Mouse (Mus musculus) layer of hippocampus, adult 18-20 months (tissue): ENCODE data around the gene Lrrc25. TPM values are rescaled to one million over a fixed set of nuclear protein-coding genes. Genes with fewer than 3 reads are reported as not detected.

ENCODE experiments used
- DNase-seq, 2 experiments: peaks; one replicate each; pipeline ENCODE4 v3.0.0; 2022; ENCODE audit warnings: low spot score in 2 of 2
- total RNA-seq, 2 experiments: library from RNA; stranded (reverse); gene quantifications; 2 replicates each; pipeline ENCODE4 v1.2.3; 2021

The Lrrc25 gene
- total RNA-seq, 2 experiments from 2014 or later = 0.33 to 0.37 TPM

DNA sequence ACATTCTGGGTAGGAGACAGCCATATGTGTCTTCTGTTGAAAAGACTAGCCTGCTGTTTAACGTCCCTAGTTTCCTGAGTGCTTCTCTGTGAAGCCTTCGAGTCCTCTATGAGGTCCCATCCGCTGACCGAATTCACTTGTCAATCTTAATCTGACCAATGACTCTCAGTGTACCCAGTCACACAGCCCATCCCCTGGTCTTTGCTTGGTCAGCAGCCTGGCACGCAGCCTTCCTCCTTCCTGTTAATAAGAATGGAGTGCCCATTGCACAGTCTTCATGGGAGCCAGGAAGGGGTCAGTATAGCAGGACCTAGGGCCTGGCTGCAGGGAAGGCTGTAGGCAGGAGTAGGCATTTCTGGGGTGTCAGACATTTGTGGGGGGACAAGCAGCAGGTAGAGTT lies 1.5 kb upstream of the Lrrc25 start:
- no peak for DNase-seq

DNA sequence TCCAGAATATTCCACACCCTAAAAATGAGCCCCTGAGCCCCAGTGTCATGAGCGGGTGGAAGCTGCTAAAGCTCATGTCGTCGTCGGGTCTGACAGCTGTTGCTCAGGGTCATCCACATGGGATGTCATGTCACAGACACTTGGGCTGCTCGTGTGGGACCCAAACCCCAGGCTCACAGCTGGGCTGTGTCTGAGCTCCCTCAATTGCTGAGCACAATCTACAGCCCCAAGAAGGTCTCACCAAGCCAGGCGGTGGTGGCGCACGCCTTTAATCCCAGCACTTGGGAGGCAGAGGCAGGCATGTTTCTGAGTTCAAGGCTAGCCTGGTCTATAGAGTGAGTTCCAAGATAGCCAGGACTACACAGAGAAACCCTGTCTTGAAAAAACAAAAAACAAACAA lies 674 bp upstream of the Lrrc25 start:
- no peak for DNase-seq

DNA sequence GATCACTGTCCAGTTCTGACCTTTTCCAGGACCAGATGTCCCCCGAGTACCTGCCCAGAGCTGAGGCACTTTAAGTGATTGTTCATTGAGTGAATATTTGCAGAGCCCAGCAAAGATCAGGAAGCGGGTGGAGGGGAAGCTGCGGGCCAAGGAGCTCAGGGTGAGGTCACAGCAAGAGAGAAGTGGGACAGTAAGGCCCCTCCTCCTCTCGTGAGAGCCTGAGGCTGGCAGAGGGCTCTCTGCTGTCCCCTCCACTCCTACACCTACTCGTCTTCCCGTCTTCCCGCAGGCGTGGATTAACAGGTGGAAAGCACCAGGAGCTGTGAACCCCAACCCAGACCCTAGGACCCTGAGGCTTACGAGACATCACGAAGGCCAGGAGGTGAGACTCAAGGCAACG lies 690 bp downstream of the Lrrc25 start:
- no peak for DNase-seq

DNA sequence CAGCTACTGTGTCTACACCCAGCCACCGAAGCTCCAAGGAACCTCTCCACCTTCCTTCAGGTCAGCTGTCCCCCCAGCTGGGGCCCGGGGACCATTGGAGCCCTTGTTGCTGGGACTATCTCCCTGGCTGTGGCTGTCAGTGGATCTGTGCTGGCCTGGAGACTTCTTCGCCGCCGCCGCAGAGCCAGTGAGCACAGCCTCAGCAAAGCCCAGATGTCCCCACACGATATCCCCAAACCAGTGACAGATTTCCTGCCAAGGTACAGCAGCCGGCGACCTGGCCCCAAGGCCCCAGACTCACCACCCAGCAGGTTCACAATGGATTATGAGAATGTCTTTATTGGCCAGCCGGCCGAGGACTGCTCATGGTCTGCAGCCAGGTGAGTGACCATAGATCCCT lies 2.0 kb downstream of the Lrrc25 start:
- DNase-seq = no peak

DNA sequence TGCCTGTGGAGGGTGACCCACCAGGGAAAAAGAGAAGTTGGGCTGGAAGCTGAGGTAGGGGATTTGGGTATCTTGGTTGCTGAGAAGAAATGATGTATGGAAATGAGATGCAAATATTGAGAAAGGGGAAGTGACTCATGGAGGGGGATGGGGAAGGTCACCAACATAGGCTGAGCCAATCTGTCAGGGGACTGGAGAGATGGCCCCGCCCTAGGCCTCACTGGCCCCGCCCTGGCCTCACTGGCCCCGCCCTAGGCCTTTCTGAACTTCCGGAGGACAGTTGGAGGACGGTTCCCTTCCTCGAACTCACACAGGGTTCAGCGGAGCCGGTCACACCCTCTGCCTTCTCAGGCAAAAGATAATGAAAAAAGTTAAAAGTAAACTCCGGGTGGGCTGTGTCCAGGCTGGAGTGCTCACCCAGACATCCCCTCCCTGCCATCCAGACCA lies 3.0 kb downstream of the Lrrc25 start:
- no peak for DNase-seq

DNA sequence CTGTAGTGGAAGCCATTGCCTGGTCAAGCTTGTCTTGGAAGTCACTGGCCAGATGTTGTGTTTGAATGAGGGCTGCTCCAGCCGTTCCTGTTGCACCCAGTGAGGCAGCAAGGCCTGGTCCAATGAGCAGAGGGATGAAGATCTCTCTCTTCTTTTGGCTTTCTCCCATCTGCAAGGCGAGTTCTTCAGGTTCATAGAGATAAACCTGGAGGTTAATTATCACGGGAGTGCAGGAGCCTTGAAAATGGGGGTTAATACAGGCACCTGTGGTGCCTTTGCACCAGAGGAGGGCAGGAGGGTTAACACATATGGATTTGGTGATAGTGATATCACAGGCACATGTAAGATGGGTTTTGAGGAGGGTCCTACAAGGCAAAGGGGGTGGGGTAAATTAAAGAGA lies 6.3 kb downstream of the Lrrc25 start:
- DNase-seq = no peak

DNA sequence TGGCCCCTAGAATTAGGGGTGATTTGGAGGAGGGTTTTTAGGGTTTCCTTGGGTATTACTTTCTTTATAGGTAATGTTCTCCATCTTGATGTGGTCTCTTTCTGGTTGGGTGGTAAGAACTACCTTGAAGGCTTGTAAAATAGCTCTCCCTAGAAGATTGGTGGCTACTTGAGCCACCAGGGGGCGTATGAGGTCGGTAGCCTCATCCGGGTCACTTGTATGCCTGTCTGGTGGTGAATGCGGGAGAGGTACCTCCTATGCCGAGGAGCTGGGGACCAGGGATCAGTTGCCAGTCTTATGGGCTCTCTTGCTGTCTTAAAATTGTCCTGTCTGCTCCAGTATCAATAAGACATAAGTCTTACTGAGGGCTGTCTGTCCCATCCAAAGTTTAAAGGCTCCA lies 9.1 kb downstream of the Lrrc25 start:
- no peak for DNase-seq

DNA sequence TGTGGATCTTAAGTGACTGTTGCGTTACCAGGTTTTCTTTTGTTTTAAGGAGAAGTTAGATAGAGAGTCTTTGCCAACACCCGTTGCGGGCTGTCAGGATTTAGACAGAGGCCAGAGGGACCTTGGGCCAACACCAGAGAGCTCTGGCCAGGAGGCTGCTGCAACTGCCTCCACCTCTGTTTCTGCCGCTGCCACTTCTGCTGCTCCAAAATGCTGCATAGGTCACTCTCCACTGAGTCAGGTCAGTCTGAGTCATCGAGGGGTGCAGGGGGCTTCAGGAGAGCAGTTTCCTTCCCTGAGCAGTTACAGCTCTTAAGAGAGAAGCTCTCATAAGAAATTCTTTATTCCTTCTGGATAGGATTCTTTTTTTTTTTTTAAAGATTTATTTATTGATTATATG lies 11.1 kb downstream of the Lrrc25 start:
- no peak for DNase-seq

DNA sequence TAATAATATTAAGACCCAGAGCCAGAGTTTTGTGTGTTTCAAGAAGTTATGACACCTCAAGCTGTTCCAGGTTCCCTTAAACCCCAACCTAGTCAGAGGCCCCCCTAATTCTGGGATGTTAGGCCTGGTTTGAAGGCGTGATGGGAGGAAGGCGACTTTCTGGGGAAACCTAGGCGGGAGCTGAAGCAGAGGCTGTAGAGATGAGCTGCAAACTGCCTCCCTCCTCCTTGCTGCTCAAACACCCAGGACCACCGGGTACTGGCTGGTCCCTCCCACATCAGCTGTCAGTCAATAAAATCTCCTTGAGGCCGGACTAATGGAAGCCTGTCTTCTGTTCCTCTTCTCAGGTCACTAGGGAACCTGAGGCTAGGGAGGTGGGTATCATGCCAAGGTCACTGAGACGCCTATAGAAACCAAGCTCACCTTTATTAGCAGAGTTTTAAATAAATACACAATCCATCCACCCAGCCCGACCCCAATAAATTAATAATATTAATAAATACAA lies 13.1 kb downstream of the Lrrc25 start:
- DNase-seq = no peak

DNA sequence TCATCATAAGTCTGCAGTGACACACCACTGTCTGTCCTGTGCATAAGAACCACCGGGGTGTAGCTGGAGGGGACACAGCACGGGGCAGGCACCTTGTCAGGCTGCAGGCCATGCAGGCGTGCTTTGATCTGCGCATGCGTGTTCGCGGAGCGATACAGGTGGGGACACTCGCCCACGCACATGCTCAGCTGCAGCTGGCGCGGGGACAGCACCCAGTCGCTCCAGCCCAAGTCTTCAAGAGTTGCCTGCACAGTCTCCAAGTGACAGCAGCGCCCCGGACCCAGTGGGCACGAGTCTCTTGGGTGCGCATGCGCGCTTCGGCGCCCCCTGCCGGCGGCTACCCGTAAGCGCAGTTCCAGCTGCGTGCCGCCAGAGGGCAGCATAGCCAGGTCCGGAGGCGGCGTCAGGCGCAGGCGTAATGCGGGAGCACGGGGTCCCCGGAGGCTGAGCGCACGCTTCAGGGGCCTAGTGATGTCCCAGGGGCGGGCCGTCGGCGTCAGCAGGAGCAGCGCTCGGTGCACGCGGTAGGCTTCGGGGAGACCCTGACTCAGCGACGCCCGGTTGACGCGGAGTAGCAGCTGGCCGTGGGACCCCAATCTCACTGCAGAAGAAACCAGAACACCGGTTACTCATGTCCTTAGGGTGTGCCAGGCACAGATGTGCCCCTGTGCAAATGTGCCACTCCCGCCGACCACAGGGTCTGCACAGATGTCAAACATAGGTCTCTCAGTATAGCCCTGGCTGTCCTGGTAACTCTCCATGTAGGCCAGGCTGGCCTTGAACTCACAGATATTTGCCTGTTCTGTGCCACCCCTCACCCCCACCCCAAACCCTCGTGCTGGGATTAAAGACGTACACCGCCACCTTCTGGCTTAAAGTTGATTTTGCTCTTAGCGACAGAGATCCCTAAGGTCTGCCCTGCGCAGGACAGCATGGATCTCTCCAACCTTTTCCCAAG lies 13.9 kb downstream of the Lrrc25 start:
- peak; percentile 90 to 95 for DNase-seq

DNA sequence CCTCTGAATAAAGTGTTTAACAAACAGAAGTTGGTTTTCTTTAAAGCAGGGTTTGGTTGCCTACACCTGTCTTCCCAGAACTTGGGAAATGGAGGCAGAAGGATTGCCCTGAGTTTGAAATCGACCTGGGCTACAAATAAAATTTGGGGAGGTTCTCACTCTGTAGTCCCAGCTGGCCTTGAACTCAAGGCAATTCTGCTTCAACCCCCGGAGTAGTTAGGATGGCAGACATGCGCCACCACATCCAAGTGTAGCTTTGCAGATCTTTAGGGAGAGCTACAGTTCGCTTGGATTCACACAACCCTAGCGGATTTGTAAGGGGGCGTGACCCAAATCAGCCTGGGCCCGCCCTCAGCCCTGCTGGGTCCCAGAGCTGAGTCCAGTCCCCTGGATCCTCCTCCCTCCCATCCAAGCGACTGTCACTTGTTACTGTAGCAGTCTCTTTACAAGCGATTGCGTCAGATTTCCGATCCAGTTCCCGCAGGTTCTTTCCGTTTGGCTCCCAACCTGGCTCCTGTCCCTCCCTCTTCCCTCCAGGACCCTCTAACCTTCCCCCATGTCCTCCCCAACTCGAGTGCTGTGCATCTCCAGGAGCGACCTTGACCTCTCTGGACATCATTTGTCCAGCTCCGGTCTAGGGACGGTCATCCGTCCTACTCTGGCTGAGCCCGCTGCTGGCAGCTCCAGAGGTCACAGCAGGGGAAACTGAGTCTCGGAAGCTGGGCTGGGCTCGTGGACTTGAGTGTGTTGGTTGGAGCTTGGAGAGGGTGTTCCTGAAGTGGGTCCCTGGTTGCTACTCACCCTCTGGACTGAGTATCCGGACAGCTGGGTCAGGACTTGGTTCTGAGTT lies 14.8 kb downstream of the Lrrc25 start:
- no peak for DNase-seq

DNA sequence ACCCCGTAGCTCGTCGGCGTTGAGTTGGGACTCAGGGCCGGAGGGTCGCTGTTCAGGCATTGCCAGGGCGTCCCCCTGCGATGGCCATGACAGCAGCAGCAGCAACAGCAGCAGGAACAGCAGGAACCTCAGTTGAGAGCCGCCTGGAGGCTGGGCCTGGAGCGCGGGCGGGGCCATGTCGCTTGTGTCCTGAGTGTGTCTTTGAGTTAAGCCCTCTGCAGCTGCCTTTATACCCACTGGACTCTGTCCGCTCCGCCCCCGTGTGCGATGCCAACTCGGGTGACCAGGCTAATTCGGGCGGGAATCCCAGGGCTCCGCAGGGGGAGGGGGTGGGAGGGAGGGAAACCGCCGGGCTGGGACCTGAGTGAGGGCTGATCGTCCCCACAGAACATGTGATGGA lies 15.5 kb downstream of the Lrrc25 start:
- DNase-seq = no peak

DNA sequence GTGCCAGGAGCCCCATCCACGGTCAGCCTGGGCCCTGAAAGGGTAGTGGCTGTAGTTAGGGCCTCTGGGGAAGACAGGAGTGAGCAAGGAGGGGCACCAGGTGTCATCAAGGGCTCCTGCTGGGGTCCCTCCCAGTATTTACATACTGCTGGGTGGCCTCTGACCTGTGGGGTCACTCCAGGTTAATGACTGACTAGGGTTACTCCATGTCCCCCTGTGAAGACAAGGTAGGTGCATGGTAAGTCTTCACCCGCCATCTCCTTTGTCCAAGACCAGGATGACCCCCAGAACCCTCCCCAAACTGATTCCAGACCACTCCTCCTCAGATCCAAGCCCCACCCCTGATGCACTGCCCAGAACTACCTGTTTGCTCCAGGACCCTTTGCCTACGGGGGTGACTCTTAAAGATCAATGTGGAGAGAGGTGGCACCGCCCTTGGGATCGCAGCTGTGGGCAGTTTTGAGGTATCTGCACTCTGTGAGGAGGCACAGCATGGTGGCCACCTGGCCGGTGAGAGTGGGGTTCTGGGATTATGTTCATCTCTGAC lies 16.5 kb downstream of the Lrrc25 start, which contains the start of gene Gdf15:
Gene Gdf15 (minus strand): TSS at position 111 of the 547 bp plus-strand sequence.
- no peak for DNase-seq

DNA sequence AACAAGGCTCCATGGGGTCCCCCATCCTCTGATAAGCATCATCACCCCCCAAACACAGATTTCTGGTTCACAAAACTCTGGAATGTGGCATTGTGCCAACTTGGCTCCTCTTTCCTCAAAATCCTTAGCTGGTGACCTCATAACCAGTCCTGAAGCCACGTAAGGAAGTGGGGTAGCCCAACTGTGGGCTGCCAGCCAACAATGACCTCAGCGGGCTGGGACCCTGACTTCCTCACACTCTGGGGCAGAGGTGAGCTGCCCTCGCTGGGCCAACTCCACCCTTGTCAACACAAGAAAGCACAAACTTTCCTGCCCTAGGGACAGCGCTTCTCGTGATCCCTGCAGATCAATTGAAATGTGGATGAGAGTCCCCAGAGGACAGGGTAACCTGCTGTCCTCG lies 18.1 kb downstream of the Lrrc25 start:
- DNase-seq = no peak

DNA sequence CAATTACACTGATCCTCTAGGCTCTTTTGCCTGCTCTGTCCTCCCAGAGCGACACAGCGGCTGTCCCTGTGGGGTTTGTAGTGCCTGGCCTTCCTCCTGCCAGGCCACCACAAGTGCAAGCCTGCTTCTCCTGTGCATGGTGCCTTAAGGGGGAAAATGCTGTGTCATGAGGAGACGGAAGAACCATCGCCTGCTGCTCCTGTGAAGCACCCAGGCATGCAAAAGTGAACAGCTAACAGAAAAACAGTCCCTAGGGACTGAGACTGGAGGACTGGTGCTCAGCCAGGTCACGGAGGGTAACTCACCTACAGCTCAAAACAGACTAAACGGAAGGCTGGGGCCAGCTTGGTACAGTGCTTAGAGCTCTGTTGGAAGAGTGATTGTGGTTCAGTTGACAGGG lies 19.6 kb downstream of the Lrrc25 start:
- no peak for DNase-seq

DNA sequence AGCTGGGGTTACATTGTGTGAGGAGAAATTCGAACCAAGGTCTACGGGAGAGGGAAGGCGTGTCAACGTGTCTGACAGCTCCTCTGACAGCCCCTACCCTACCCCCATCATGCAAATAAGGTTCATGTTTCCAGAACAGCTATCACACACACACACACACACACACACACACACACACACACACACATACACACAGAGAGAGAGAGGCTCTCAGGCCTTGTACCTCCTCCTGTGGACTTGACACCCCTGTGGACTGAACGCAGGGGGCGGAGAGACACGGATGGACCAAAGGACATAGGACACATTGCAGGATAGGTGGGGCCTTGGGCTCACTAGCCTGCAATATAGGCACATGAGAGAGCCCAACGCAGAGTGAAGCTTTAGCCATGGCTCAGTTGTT lies 20.9 kb downstream of the Lrrc25 start:
- DNase-seq = no peak

DNA sequence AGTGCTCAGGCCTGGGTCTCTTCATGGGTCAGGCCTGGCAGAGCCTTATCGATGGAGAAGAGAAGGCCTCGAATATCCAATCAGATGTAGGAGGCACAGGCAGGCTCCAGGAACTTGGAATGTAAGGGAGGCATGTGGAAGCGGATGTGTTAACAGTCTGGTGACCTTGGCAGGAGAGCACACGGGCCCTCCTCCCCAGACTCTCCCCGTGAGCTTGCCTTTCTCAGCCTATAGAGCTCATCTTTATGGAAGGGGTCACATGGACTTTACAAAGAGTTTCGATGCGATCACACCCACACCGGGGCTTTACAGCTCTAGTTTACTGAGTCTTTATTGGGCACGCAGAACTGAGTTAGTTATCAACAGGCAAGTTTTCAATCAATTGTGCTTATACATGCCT lies 22.8 kb downstream of the Lrrc25 start:
- no peak for DNase-seq

DNA sequence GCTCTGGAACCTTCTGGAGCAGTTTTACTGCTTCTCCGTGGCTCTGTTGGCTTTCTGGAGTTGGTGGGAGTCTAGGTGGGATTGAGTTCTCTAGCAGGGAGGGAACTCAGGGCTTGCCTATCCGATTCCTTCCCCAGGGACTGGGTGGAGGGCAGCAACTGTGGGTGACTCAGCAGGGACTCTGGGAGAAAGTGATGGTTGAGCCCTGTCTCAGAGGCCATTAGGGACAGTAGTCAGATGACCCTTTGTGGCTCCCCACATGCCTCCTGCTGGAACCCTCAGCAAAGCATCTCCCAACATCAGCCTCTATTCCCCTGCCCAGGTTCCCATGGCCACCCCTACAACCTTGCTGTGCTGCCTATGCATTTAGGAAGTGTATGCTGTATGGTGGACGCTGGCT lies 27.1 kb downstream of the Lrrc25 start:
- no peak for DNase-seq

DNA sequence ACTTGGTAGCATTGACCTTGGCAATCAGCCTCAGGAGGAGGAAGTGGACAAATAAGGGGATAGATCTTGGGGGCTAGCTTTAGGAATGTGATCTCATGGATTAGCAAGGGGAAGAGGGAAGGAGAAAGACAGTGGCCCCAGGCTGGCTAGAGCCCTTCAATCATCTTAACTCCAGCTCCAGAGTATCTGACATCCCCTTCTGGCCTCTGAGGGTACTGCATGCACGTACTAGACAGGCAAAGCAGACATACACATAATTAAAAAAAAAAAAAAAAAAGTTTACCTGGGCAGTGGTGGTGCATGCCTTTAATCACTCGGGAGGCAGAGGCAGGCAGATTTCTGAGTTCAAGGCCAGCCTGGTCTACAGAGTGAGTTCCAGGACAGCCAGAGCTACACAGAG lies 28.1 kb downstream of the Lrrc25 start:
- DNase-seq = no peak

DNA sequence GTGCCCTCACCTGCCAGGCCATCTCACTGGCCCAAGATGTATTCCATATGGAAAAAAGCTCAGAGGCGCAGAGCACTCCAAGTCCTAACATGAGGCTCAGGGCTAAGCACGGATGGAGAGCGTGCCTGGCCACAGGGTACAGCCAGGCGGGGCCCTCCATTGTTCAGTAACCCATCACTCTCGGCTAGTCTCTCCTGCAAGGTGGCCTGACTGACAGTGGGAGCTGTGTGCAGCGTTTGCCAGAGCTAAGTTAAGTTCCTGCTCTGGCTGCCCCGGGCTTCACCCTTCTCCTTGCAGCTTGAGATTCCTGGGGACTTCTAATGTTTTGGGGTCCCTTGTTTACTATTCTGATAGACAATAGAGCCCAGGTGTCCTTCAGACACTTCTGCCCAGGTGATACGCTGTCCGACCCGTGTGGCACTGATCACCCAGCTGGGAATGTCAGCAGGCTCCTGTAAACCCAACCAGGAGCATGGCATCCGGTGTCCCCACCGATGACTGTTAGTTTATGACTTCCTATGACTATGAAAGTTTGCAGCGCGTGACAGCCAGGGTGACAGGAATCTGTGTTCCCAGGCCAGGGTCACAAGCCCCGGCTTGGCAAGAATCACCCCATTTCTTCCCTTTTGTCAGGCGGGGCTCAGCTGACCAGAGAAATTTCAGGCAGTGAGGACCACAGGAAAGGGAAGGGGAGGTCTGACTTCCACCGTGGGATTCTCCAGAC lies 29.7 kb downstream of the Lrrc25 start:
- no peak for DNase-seq

DNA sequence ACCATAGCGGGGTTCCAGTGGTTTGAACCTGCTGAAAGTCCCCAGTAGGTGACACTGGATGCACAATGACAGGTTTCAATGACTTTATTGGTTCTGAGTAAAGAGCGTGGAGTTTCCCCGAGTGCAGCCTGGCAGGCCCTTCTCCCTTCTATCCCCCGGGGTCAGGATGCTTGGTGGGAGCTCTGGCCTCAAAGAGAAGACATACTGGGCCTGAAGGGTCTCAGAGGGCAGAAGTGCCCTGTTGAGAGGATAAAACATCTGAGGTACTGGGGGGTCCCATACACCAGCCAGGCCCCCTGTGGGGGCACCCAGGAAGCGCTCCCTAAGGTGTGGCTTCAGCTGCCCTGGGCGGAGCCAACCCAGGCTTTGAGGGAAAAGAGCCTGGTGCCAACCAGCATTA lies 30.4 kb downstream of the Lrrc25 start:
- no peak for DNase-seq
